Mouse (Mus musculus): Measurements from ENCODE around the gene 2010003K11Rik. TPM values are rescaled to one million over a fixed set of nuclear protein-coding genes. Genes with fewer than 3 reads are reported as not detected.
A peak's percentile ranks its signal among the peaks of the same experiment; 100 is the strongest.
"Not testable (repeated sequence)": the region's sequence is repeated elsewhere in the genome, so short reads cannot be mapped to it uniquely, and the experiment has no call there.

2010003K11Rik gene
- polyA plus RNA-seq, 1 experiment from 2014 or later: not detected

DNA sequence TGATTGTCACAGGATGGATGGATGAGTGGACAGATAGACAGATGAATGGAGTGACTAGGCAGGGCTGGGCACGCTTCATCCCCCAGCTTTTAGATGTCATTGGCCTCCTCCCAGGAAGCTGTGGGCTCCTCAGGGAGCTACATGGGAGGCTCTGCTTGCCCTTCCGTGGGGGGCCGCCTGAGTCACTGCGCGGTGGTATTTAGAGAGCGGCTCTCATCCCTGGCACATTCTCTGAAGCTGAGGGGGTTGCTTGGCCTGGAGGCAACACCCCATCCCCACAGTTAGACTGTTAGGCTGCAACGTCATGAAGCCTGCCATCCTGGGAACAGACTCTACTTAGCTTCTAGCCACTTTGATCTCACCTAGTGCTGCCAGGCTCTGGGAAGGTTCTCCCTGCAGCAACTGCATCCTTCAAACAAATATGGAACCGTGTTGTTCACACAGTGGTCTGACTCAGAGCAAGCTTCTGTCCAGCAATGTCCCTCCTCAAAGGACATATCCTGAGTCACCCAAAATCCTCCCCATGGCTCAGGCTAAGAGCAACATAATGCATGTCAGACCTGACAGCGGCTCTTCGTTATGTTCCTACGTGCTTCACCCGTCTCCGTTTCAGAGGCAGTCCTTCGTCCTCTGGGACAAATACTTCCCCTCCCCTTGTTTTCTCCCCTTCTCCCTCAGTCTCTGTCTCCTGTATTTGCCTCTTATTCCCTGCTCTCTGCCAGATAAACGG lies 43.1 kb downstream of the 2010003K11Rik start:
- no peak for ATAC-seq (ENCODE audit: low read depth)
- H3K36me3 ChIP-seq (ENCODE audit: control insufficient read depth, insufficient read depth, low read length): no peaks in the 10 kb centered on the region
- 71% methylated on average over 15 of the region's 15 CpGs for WGBS

DNA sequence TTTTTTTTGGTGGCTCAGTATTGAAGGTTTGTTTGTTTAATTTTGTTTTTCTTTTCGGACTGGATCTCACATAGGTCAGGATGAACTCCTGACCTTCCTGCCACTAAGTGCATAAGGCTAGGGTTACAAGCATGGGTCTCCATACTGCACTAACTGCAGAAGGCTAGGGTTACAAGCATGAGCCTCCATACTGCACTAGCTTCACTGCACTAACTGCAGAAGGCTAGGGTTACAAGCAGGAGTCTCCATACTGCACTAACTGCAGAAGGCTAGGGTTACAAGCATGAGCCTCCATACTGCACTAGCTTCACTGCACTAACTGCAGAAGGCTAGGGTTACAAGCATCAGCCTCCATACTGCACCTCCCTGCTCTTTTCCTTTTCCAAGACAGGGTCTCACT lies 44.3 kb downstream of the 2010003K11Rik start:
- ATAC-seq (ENCODE audit: low read depth): peak; percentile 80
- H3K36me3 ChIP-seq (ENCODE audit: control insufficient read depth, insufficient read depth, low read length); H3K4me3 ChIP-seq (ENCODE audit: low read depth, low read length); H3K9ac ChIP-seq (ENCODE audit: low read depth, low read length); H3K27me3 ChIP-seq (replicated peaks; ENCODE audit: control insufficient read depth, insufficient read depth, low read length); DNase-seq (ENCODE audit: low spot score); H3K4me1 ChIP-seq (ENCODE audit: control insufficient read depth, insufficient read depth, low read length); H3K9me3 ChIP-seq (ENCODE audit: control insufficient read depth, low read length); H3K27ac ChIP-seq (replicated peaks; ENCODE audit: low read depth, low read length); H3K4me2 ChIP-seq (ENCODE audit: low read depth, low read length): not testable (repeated sequence)
- WGBS: 11% methylated on average over 1 of the region's 1 CpGs

More for the DNA sequence above, 43.1 kb downstream of the 2010003K11Rik start:
- no peaks in the 10 kb centered on the region for H3K9me3 ChIP-seq (ENCODE audit: control insufficient read depth, low read length)
- H3K9ac ChIP-seq (ENCODE audit: low read depth, low read length): no peak overlapping the region
- H3K4me2 ChIP-seq (ENCODE audit: low read depth, low read length): no peak overlapping the region
- no peak for DNase-seq (ENCODE audit: low spot score)
- H3K27me3 ChIP-seq (replicated peaks; ENCODE audit: control insufficient read depth, insufficient read depth, low read length): no peaks in the 10 kb centered on the region
- H3K27ac ChIP-seq (replicated peaks; ENCODE audit: low read depth, low read length): no peak overlapping the region
- no peak overlapping the region for H3K4me3 ChIP-seq (ENCODE audit: low read depth, low read length)
- H3K4me1 ChIP-seq (ENCODE audit: control insufficient read depth, insufficient read depth, low read length): no peaks in the 10 kb centered on the region

DNA sequence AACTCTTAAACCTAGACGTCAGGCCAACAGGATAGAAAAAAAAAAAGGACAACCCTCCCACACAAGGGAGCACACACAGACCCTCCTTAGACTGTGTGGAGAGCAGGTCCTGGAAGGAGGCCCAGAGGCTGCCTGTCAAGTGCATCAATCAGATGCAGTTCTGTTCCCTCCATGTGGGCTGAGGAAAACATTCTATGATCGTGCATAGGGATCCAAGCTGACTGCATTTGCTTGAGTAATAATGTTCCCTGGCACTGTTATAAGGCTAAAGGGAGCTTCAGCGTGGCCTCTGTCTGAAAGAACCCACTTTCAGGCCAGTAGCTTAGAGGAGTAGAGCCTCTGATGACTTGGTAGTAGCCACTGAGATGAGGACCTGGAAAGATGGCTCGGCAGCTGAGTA lies 45.9 kb downstream of the 2010003K11Rik start:
- WGBS: 28% methylated on average over 4 of the region's 4 CpGs
- H3K4me1 ChIP-seq (ENCODE audit: control insufficient read depth, insufficient read depth, low read length): no peaks in the 10 kb centered on the region
- no peak overlapping the region for H3K4me3 ChIP-seq (ENCODE audit: low read depth, low read length)
- H3K9ac ChIP-seq (ENCODE audit: low read depth, low read length): no peak overlapping the region
- H3K9me3 ChIP-seq (ENCODE audit: control insufficient read depth, low read length): no peaks in the 10 kb centered on the region
- no peak overlapping the region for H3K4me2 ChIP-seq (ENCODE audit: low read depth, low read length)
- H3K36me3 ChIP-seq (ENCODE audit: control insufficient read depth, insufficient read depth, low read length): no peaks in the 10 kb centered on the region
- no peaks in the 10 kb centered on the region for H3K27me3 ChIP-seq (replicated peaks; ENCODE audit: control insufficient read depth, insufficient read depth, low read length)
- ATAC-seq (ENCODE audit: low read depth) (no peak), DNase-seq (ENCODE audit: low spot score) (no peak)
- H3K27ac ChIP-seq (replicated peaks; ENCODE audit: low read depth, low read length): no peak overlapping the region

DNA sequence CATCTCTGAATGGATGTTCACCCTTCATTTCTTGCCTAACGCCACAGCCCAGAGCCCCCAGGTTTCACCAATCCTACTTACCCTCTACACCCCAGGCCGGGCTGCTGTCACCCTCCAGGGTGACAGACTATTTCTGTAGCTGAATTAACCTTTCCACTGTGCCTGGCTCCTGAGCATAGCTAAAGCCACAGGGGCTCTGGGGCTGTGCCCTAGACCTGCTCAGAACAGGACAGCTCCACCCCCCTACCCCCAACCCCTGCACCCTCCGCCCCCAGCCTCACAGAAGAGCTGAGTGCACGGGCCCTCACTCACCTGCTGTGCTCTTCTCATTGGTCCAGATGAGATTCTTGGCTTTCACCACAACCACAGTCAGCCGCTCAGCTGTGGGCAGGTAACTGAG lies 46.4 kb downstream of the 2010003K11Rik start:
- ATAC-seq (ENCODE audit: low read depth): no peak

DNA sequence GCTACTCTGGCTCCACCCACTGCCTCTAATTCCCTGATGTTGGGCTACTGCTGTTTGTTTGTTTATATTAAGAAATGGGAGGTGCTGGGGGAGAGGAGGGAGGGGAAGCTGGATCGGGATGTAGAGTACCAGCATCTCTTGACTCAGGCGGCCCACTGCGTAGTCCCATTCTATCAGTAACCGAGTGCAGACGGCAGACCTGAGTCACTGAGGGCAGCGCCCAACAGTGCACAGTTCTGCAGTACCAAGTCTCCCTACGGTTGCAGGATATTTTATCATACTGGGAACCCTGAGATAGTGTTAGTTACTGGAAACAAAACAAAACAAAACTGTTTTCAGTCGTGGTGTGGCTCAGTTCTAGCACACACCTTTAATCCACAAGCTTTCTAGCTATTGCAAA lies 47.3 kb downstream of the 2010003K11Rik start:
- no peak for ATAC-seq (ENCODE audit: low read depth)
- H3K9ac ChIP-seq (ENCODE audit: low read depth, low read length): no peak overlapping the region
- H3K4me2 ChIP-seq (ENCODE audit: low read depth, low read length): no peak overlapping the region
- no peaks in the 10 kb centered on the region for H3K36me3 ChIP-seq (ENCODE audit: control insufficient read depth, insufficient read depth, low read length)
- H3K4me1 ChIP-seq (ENCODE audit: control insufficient read depth, insufficient read depth, low read length): no peaks in the 10 kb centered on the region
- H3K4me3 ChIP-seq (ENCODE audit: low read depth, low read length): no peak overlapping the region
- 60% methylated on average over 8 of the region's 8 CpGs for WGBS
- H3K9me3 ChIP-seq (ENCODE audit: control insufficient read depth, low read length): no peaks in the 10 kb centered on the region
- no peak overlapping the region for H3K27ac ChIP-seq (replicated peaks; ENCODE audit: low read depth, low read length)
- no peaks in the 10 kb centered on the region for H3K27me3 ChIP-seq (replicated peaks; ENCODE audit: control insufficient read depth, insufficient read depth, low read length)
- DNase-seq (ENCODE audit: low spot score): no peak

More for the DNA sequence above, 46.4 kb downstream of the 2010003K11Rik start:
- no peaks in the 10 kb centered on the region for H3K4me1 ChIP-seq (ENCODE audit: control insufficient read depth, insufficient read depth, low read length)
- DNase-seq (ENCODE audit: low spot score): no peak
- H3K9ac ChIP-seq (ENCODE audit: low read depth, low read length): no peak overlapping the region
- H3K9me3 ChIP-seq (ENCODE audit: control insufficient read depth, low read length): no peaks in the 10 kb centered on the region
- H3K27me3 ChIP-seq (replicated peaks; ENCODE audit: control insufficient read depth, insufficient read depth, low read length): no peaks in the 10 kb centered on the region
- H3K27ac ChIP-seq (replicated peaks; ENCODE audit: low read depth, low read length): no peak overlapping the region
- no peak overlapping the region for H3K4me2 ChIP-seq (ENCODE audit: low read depth, low read length)
- no peak overlapping the region for H3K4me3 ChIP-seq (ENCODE audit: low read depth, low read length)
- 20% methylated on average over 5 of the region's 5 CpGs for WGBS
- no peaks in the 10 kb centered on the region for H3K36me3 ChIP-seq (ENCODE audit: control insufficient read depth, insufficient read depth, low read length)

DNA sequence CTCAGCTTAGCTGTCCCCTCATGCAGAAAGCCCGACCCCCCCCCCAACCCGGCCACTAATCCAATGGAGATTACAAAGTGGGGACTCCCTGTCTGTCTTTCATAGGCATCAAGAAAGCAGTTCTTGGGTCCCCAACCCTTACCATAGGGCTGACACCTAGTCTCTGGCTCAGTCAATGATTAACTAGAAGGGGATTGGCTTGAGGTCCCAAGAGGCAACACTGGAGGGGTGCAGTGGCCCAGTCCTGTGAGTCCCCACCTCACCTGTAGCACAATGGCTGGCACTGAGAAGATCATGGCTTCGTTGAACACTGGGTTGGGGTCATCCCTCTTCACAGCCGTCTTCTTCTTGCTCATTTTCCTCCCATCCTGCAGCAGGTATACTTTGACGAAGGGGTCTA lies 47.7 kb downstream of the 2010003K11Rik start:
- no peak overlapping the region for H3K27ac ChIP-seq (replicated peaks; ENCODE audit: low read depth, low read length)

DNA sequence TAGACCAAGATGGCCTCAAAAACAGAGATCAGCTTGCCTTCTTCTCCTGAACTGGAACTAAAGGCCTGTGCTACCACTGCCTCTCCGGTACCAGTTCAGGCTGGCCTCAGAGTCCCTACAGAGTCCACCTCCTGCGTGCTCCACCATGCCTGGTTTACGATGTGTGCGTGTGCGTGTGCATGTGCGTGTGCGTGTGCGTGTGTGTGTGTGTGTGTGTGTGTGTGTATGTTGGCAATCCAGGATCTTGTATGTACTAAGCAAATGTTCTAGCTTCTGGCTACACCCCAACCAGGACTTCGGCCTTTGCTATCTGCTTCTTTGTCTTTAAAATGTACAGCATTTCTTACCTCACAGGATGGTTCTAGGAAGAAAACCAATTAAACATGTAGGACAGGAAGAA lies 49.2 kb downstream of the 2010003K11Rik start:
- Histone ChIP-seq H3K4me1 (ENCODE audit: control insufficient read depth, insufficient read depth, low read length) (no peaks in the 10 kb centered on the region), H3K27ac (replicated peaks; ENCODE audit: low read depth, low read length) (no peak overlapping the region), H3K4me3 (ENCODE audit: low read depth, low read length) (no peak overlapping the region), H3K27me3 (replicated peaks; ENCODE audit: control insufficient read depth, insufficient read depth, low read length) (no peaks in the 10 kb centered on the region), H3K9ac (ENCODE audit: low read depth, low read length) (no peak overlapping the region), H3K9me3 (ENCODE audit: control insufficient read depth, low read length) (no peaks in the 10 kb centered on the region), H3K36me3 (ENCODE audit: control insufficient read depth, insufficient read depth, low read length) (no peaks in the 10 kb centered on the region), H3K4me2 (ENCODE audit: low read depth, low read length) (no peak overlapping the region)
- DNase-seq (ENCODE audit: low spot score) (no peak), ATAC-seq (ENCODE audit: low read depth) (no peak)
- WGBS: 96% methylated on average over 9 of the region's 9 CpGs

More for the DNA sequence above, 47.7 kb downstream of the 2010003K11Rik start:
- H3K36me3 ChIP-seq (ENCODE audit: control insufficient read depth, insufficient read depth, low read length): no peaks in the 10 kb centered on the region
- H3K4me1 ChIP-seq (ENCODE audit: control insufficient read depth, insufficient read depth, low read length): no peaks in the 10 kb centered on the region
- ATAC-seq (ENCODE audit: low read depth) (no peak), DNase-seq (ENCODE audit: low spot score) (no peak)
- no peaks in the 10 kb centered on the region for H3K27me3 ChIP-seq (replicated peaks; ENCODE audit: control insufficient read depth, insufficient read depth, low read length)
- no peak overlapping the region for H3K4me3 ChIP-seq (ENCODE audit: low read depth, low read length)
- H3K9ac ChIP-seq (ENCODE audit: low read depth, low read length): no peak overlapping the region
- H3K4me2 ChIP-seq (ENCODE audit: low read depth, low read length): no peak overlapping the region
- no peaks in the 10 kb centered on the region for H3K9me3 ChIP-seq (ENCODE audit: control insufficient read depth, low read length)
- 59% methylated on average over 5 of the region's 5 CpGs for WGBS

DNA sequence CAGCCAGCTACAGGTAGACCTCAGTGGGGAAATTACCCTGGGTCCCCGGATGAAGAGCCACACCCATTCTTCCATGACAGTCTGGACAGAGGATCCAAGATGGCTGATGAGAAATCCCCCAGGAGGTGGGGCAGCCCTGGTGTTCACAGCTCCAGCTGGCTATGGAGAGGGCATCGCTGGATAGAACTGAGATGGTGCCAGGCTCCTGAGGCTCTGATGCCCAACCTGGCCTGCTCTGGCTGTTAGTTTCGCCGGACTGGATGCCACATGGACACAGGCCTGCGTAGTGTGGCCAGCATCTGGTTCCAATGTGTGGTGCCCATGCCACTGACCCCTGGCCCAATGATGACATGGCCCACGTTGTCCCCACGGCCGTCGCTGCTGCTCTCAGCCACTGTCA lies 50.9 kb downstream of the 2010003K11Rik start:
- Histone ChIP-seq H3K4me3 (ENCODE audit: low read depth, low read length) (no peak overlapping the region), H3K27me3 (replicated peaks; ENCODE audit: control insufficient read depth, insufficient read depth, low read length) (no peaks in the 10 kb centered on the region), H3K4me1 (ENCODE audit: control insufficient read depth, insufficient read depth, low read length) (no peaks in the 10 kb centered on the region), H3K27ac (replicated peaks; ENCODE audit: low read depth, low read length) (no peak overlapping the region), H3K9ac (ENCODE audit: low read depth, low read length) (0 out of 2 replicates have a peak overlapping the region, but pooled peaks have one; percentile 1), H3K9me3 (ENCODE audit: control insufficient read depth, low read length) (no peaks in the 10 kb centered on the region), H3K36me3 (ENCODE audit: control insufficient read depth, insufficient read depth, low read length) (no peaks in the 10 kb centered on the region), H3K4me2 (ENCODE audit: low read depth, low read length) (no peak overlapping the region)
- no peak for ATAC-seq (ENCODE audit: low read depth)
- DNase-seq (ENCODE audit: low spot score): no peak
- WGBS: 75% methylated on average over 7 of the region's 9 CpGs
